Mouse (Mus musculus) ES-Bruce4 (cell line): ENCODE results near the gene Arhgef16.

Source experiments
- CTCF ChIP-seq: IDR thresholded peaks from one replicate; pipeline ENCODE4 v1.8.1; 2011; ENCODE audit warnings: low read depth, low read length
- EP300 ChIP-seq: IDR thresholded peaks from 2 replicates; pipeline ENCODE4 v1.6.1; 2011; ENCODE audit warnings: low read depth, low read length; ENCODE audit not compliant: insufficient read depth
- POLR2A ChIP-seq: IDR thresholded peaks from one replicate; pipeline ENCODE4 v1.8.1; 2011; ENCODE audit warnings: low read length; ENCODE audit not compliant: insufficient read depth

DNA sequence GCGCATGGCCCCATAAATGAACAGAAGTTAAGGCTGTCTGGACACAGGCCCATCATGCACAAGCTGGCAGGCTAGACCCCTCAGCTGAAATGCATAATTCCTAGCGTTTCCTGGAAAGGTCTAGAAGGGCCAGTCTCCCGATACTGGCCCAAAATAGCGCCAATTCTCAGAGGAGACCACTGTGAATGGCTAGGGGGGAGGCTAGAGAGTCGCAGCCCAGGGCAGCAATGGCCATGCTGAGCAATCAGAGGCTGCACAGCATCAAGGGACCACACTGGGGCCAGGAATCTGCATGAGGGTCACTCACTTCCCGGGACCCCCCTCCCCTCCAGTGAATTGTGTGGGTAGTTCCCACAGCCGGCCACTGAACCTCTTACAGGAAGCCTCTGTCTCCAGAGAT is 17.8 kb downstream of the Arhgef16 start:
- no peak for TF ChIP-seq EP300
- no peak for TF ChIP-seq POLR2A
- TF ChIP-seq CTCF: no peak
